Mouse (Mus musculus): Measurements from ENCODE around the gene Laptm4a. TPM values are rescaled to one million over a fixed set of nuclear protein-coding genes. Genes with fewer than 3 reads are reported as not detected.

Laptm4a gene
- total RNA-seq (2014; rRNA removed) (168 and 184 TPM in 2 replicates), polyA plus RNA-seq (2015; fragmentation: Nextera tagmentation; extraction: Ambion mirVana) (270 and 278 TPM in 2 replicates)

GRCm38 (mm10) chr12:8921394-8922368, at the start of gene Laptm4a:
Laptm4a (plus strand) TSS chr12:8921664.
- Histone ChIP-seq H3K9ac (peak within 1 kb of the TSS; percentile 95), H3K9me3 (ENCODE audit: low read length) (no peaks in the 10 kb centered on the region), H3K36me3 (ENCODE audit: insufficient read depth) (peaks cover 5% of the 10 kb centered on the region; the same call in 1 of the 2 replicates), H3K27me3 (ENCODE audit: insufficient read depth, low read length) (no peaks in the 10 kb centered on the region), H3K27ac (ENCODE audit: low read depth, low read length) (peak within 1 kb of the TSS; percentile 93), H3K4me1 (ENCODE audit: insufficient read depth) (peaks cover 18% of the 10 kb centered on the region), H3K4me2 (ENCODE audit: low read depth) (peak within 1 kb of the TSS; percentile 60), H3K4me3 (ENCODE audit: low read depth, low read length) (peak within 1 kb of the TSS; percentile 92)
- WGBS: under 1% methylated on average over 73 of the region's 73 CpGs
- ATAC-seq: peak; percentile 98
- TF ChIP-seq CTCF (IDR thresholded peaks at IDR 0.05; ENCODE audit: low read depth): no peak
- DNase-seq: peak; percentile 98

- no peaks in the 10 kb centered on the region for H3K27me3 ChIP-seq (ENCODE audit: insufficient read depth, low read length)
- H3K9ac ChIP-seq: no peak overlapping the region
- no peaks in the 10 kb centered on the region for H3K36me3 ChIP-seq (ENCODE audit: insufficient read depth)
- H3K27ac ChIP-seq (ENCODE audit: low read depth, low read length): no peak overlapping the region
- ATAC-seq (peak; percentile 42; the same call in 1 of the 2 replicates), DNase-seq (no peak)
- TF ChIP-seq CTCF (IDR thresholded peaks at IDR 0.05; ENCODE audit: low read depth): no peak
- no peak overlapping the region for H3K4me2 ChIP-seq (ENCODE audit: low read depth)
- H3K4me1 ChIP-seq (ENCODE audit: insufficient read depth): no peaks in the 10 kb centered on the region
- H3K9me3 ChIP-seq (ENCODE audit: low read length): no peaks in the 10 kb centered on the region
- WGBS: 87% methylated on average over 9 of the region's 9 CpGs
- no peak overlapping the region for H3K4me3 ChIP-seq (ENCODE audit: low read depth, low read length)
Observed at GRCm38 (mm10) chr12:8875583-8875982, 45.9 kb upstream of the Laptm4a start.

GRCm38 (mm10) chr12:8876865-8877264, 44.6 kb upstream of the Laptm4a start:
- Histone ChIP-seq H3K27ac (ENCODE audit: low read depth, low read length) (no peak overlapping the region), H3K9me3 (ENCODE audit: low read length) (no peaks in the 10 kb centered on the region), H3K4me2 (ENCODE audit: low read depth) (no peak overlapping the region), H3K4me1 (ENCODE audit: insufficient read depth) (no peaks in the 10 kb centered on the region), H3K9ac (no peak overlapping the region), H3K36me3 (ENCODE audit: insufficient read depth) (no peaks in the 10 kb centered on the region), H3K27me3 (ENCODE audit: insufficient read depth, low read length) (no peaks in the 10 kb centered on the region), H3K4me3 (ENCODE audit: low read depth, low read length) (no peak overlapping the region)
- no peak for ATAC-seq
- no peak for DNase-seq
- no peak for TF ChIP-seq CTCF (IDR thresholded peaks at IDR 0.05; ENCODE audit: low read depth)
- 89% methylated on average over 5 of the region's 5 CpGs for WGBS

- Histone ChIP-seq H3K27me3 (ENCODE audit: insufficient read depth, low read length) (no peaks in the 10 kb centered on the region), H3K27ac (ENCODE audit: low read depth, low read length) (no peak overlapping the region), H3K9me3 (ENCODE audit: low read length) (no peaks in the 10 kb centered on the region), H3K9ac (no peak overlapping the region), H3K4me3 (ENCODE audit: low read depth, low read length) (no peak overlapping the region), H3K36me3 (ENCODE audit: insufficient read depth) (no peaks in the 10 kb centered on the region), H3K4me1 (ENCODE audit: insufficient read depth) (no peaks in the 10 kb centered on the region), H3K4me2 (ENCODE audit: low read depth) (no peak overlapping the region)
- 90% methylated on average over 6 of the region's 6 CpGs for WGBS
- no peak for ATAC-seq
- no peak for DNase-seq
- no peak for TF ChIP-seq CTCF (IDR thresholded peaks at IDR 0.05; ENCODE audit: low read depth)
Observed at GRCm38 (mm10) chr12:8877413-8877812, 44.1 kb upstream of the Laptm4a start.

- H3K36me3 ChIP-seq (ENCODE audit: insufficient read depth): no peaks in the 10 kb centered on the region
- 89% methylated on average over 2 of the region's 2 CpGs for WGBS
- no peaks in the 10 kb centered on the region for H3K9me3 ChIP-seq (ENCODE audit: low read length)
- ATAC-seq (no peak), DNase-seq (no peak)
- H3K4me2 ChIP-seq (ENCODE audit: low read depth): no peak overlapping the region
- no peak for TF ChIP-seq CTCF (IDR thresholded peaks at IDR 0.05; ENCODE audit: low read depth)
- no peaks in the 10 kb centered on the region for H3K27me3 ChIP-seq (ENCODE audit: insufficient read depth, low read length)
- H3K9ac ChIP-seq: no peak overlapping the region
- H3K27ac ChIP-seq (ENCODE audit: low read depth, low read length): no peak overlapping the region
- no peak overlapping the region for H3K4me3 ChIP-seq (ENCODE audit: low read depth, low read length)
- H3K4me1 ChIP-seq (ENCODE audit: insufficient read depth): no peaks in the 10 kb centered on the region
Observed at GRCm38 (mm10) chr12:8878752-8879151, 42.7 kb upstream of the Laptm4a start.

GRCm38 (mm10) chr12:8879389-8879788, 42.1 kb upstream of the Laptm4a start:
- WGBS: 64% methylated on average over 6 of the region's 6 CpGs
- Histone ChIP-seq H3K27me3 (ENCODE audit: insufficient read depth, low read length) (no peaks in the 10 kb centered on the region), H3K4me3 (ENCODE audit: low read depth, low read length) (no peak overlapping the region), H3K9ac (no peak overlapping the region), H3K9me3 (ENCODE audit: low read length) (no peaks in the 10 kb centered on the region), H3K4me2 (ENCODE audit: low read depth) (no peak overlapping the region), H3K4me1 (ENCODE audit: insufficient read depth) (no peaks in the 10 kb centered on the region), H3K36me3 (ENCODE audit: insufficient read depth) (no peaks in the 10 kb centered on the region), H3K27ac (ENCODE audit: low read depth, low read length) (no peak overlapping the region)
- DNase-seq (no peak), ATAC-seq (no peak)
- TF ChIP-seq CTCF (IDR thresholded peaks at IDR 0.05; ENCODE audit: low read depth): no peak

GRCm38 (mm10) chr12:8881736-8882135, 39.7 kb upstream of the Laptm4a start:
- no peak for TF ChIP-seq CTCF (IDR thresholded peaks at IDR 0.05; ENCODE audit: low read depth)

More at GRCm38 (mm10) chr12:8881736-8882135, 39.7 kb upstream of the Laptm4a start:
- H3K27me3 ChIP-seq (ENCODE audit: insufficient read depth, low read length): no peaks in the 10 kb centered on the region
- no peaks in the 10 kb centered on the region for H3K9me3 ChIP-seq (ENCODE audit: low read length)
- no peak overlapping the region for H3K4me3 ChIP-seq (ENCODE audit: low read depth, low read length)
- no peaks in the 10 kb centered on the region for H3K4me1 ChIP-seq (ENCODE audit: insufficient read depth)
- DNase-seq (no peak), ATAC-seq (no peak)
- 73% methylated on average over 4 of the region's 4 CpGs for WGBS
- no peak overlapping the region for H3K4me2 ChIP-seq (ENCODE audit: low read depth)
- no peak overlapping the region for H3K9ac ChIP-seq
- H3K36me3 ChIP-seq (ENCODE audit: insufficient read depth): no peaks in the 10 kb centered on the region
- no peak overlapping the region for H3K27ac ChIP-seq (ENCODE audit: low read depth, low read length)

All from forebrain, postnatal 0 days (tissue).